Mouse (Mus musculus) heart, postnatal 0 days (tissue): ENCODE results near the gene Atp6v0a1.

Experiments used
- CTCF ChIP-seq: IDR thresholded peaks from 2 replicates; pipeline ENCODE4 v1.5.1; 2016; ENCODE audit warnings: antibody characterized with exemption, control low read depth, low read depth
- EP300 ChIP-seq: IDR thresholded peaks from 2 replicates; pipeline ENCODE4 v1.6.1; 2016; ENCODE audit warnings: antibody characterized with exemption, low read depth

DNA sequence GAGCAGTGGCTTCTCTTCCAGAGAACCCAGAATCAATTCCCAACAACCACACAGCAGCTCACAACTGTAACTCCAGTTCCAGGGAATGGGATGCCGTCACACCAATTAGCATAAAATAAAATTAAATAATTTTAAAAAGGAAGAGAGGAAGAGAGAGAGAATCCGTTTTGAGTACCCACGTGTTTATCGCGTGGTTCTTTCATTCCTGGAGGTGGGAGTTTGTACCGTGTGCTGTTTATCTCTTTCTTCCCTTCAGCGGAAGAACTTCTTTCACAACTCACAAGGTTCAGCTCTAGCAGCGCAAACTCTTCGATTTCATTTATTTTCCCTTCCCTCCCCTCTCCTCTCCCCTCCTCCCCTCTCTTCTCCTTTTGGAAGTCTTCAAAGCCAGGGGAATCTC is 15.0 kb upstream of the Atp6v0a1 start:
- TF ChIP-seq CTCF (no peak), EP300 (no peak)
